Mouse (Mus musculus) myocyte (in vitro differentiated cells): Measurements from ENCODE around the gene Olfr1054.
"Not testable (repeated sequence)": the region's sequence is repeated elsewhere in the genome, so short reads cannot be mapped to it uniquely, and the experiment has no call there.

Experiments used
- CEBPB ChIP-seq: IDR thresholded peaks from 2 replicates; pipeline ENCODE4 v1.6.1; 2011; ENCODE audit warnings: mild to moderate bottlenecking, moderate library complexity; ENCODE audit not compliant: poor library complexity, insufficient read depth, severe bottlenecking
- E2F4 ChIP-seq: IDR thresholded peaks from one replicate; pipeline ENCODE4 v1.6.1; 2011; ENCODE audit warnings: mild to moderate bottlenecking, control low read depth, moderate library complexity; ENCODE audit not compliant: insufficient read depth
- MAX ChIP-seq: IDR thresholded peaks from one replicate; pipeline ENCODE4 v1.6.1; 2011; ENCODE audit warnings: low read depth, mild to moderate bottlenecking, control low read depth
- MYOD1 ChIP-seq, 3 experiments: IDR thresholded peaks; one replicate each; pipeline ENCODE4 v1.6.1; 2011; ENCODE audit warnings: control low read depth in 2 of 3, low read depth in 2 of 3, mild to moderate bottlenecking in 2 of 3, moderate library complexity in 1 of 3; ENCODE audit not compliant: insufficient read length in 2 of 3, control insufficient read depth in 1 of 3
- MYOG ChIP-seq, 3 experiments: IDR thresholded peaks; one replicate each; pipeline ENCODE4 v1.6.1; 2011; ENCODE audit warnings: control low read depth in 2 of 3, low read depth in 2 of 3, mild to moderate bottlenecking in 2 of 3; ENCODE audit not compliant: insufficient read length in 2 of 3, control insufficient read depth in 1 of 3, insufficient read depth in 1 of 3
- POLR2A ChIP-seq: IDR thresholded peaks from one replicate; pipeline ENCODE4 v1.6.1; 2011; ENCODE audit warnings: low read depth, mild to moderate bottlenecking, control low read depth, moderate library complexity; ENCODE audit not compliant: insufficient read length
- POLR2AphosphoS2 ChIP-seq: IDR thresholded peaks from one replicate; pipeline ENCODE4 v1.6.1; 2011; ENCODE audit warnings: low read depth, control low read depth; ENCODE audit not compliant: insufficient read length
- REST ChIP-seq: IDR thresholded peaks from one replicate; pipeline ENCODE4 v1.6.1; 2011; ENCODE audit warnings: mild to moderate bottlenecking, control low read depth, moderate library complexity; ENCODE audit not compliant: insufficient read depth, insufficient read length
- SRF ChIP-seq: IDR thresholded peaks from one replicate; pipeline ENCODE4 v1.6.1; 2011; ENCODE audit warnings: low read depth; ENCODE audit not compliant: control insufficient read depth, insufficient read length
- TCF12 ChIP-seq: IDR thresholded peaks from one replicate; pipeline ENCODE4 v1.6.1; 2011; ENCODE audit warnings: mild to moderate bottlenecking, control low read depth; ENCODE audit not compliant: poor library complexity, insufficient read depth, severe bottlenecking
- TCF3 ChIP-seq: IDR thresholded peaks from one replicate; pipeline ENCODE4 v1.6.1; 2011; ENCODE audit warnings: low read depth, control low read depth; ENCODE audit not compliant: insufficient read length
- USF1 ChIP-seq: IDR thresholded peaks from one replicate; pipeline ENCODE4 v1.6.1; 2011; ENCODE audit warnings: low read depth, mild to moderate bottlenecking, control low read depth, moderate library complexity

DNA sequence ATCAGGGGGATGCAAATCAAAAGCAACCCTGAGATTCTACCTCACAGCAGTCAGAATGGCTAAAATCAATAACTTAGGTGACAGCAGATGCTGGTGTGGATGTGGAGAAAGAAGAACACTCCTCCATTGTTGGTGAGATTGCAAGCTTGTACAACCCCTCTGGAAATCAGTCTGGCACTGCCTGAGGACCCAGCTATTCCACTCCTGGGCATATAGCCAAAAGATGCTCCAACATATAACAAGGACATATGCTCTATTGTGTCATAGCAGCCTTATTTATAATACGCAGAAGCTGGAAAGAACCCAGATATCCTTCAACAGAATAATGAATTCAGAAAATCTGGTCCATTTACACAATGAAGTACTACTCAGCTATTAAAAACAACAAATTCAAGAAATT lies 16.5 kb upstream of the Olfr1054 start:
- TF ChIP-seq USF1; POLR2A; TCF3; MYOD1 (IDR thresholded peaks at IDR 0.05; ENCODE audit: control insufficient read depth in 1 of 3, insufficient read length in 2 of 3, low read depth in 2 of 3); MAX; CEBPB; TCF12; POLR2AphosphoS2; E2F4; MYOG (IDR thresholded peaks at IDR 0.05; ENCODE audit: control insufficient read depth in 1 of 3, insufficient read depth in 1 of 3, insufficient read length in 2 of 3, low read depth in 2 of 3); SRF; REST: not testable (repeated sequence)
